Mouse (Mus musculus): ENCODE data around the gene Fam173a.
"Not testable (repeated sequence)": the region's sequence is repeated elsewhere in the genome, so short reads cannot be mapped to it uniquely, and the experiment has no call there.

Fam173a gene

DNA sequence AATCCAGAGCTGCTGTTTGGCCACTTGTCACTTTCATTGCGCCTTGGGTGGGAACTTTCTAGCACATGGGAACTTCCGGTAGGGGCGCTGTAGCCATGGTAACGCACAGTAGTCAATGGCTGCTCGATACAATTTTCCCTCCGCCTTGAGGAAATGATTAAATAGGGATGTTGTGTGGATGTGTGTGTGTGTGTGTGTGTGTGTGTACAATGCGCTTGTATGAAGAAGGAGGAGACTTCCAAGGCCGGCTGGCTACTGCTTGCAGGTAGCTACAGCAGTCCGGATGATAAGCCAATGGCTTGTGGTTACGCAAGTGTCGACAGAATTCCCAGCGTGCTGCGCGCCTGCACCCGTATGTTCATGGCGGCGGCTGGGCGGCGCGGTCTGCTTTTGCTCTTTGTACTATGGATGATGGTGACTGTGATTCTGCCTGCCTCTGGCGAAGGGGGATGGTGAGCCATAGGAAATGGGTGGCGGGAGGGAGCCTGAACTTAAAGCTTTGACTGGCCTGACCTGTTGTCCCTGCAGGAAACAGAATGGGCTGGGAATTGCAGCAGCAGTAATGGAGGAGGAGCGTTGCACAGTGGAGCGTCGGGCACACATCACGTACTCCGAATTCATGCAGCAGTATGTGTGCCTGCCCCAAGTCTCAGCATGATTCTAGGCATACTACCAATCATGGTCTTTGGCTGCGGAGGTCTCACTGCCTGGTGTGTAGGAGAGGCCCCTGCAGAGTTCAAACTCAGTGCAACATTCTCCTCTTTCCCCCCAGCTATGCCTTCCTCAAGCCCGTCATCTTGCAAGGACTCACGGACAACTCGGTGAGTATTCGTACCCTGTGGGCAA lies 36.2 kb upstream of the Fam173a start, which contains the start of gene Jmjd8:
Jmjd8 (plus strand) TSS at position 156 of the 846 bp plus-strand sequence.
- peak; percentile 52 to 69 for DNase-seq

DNA sequence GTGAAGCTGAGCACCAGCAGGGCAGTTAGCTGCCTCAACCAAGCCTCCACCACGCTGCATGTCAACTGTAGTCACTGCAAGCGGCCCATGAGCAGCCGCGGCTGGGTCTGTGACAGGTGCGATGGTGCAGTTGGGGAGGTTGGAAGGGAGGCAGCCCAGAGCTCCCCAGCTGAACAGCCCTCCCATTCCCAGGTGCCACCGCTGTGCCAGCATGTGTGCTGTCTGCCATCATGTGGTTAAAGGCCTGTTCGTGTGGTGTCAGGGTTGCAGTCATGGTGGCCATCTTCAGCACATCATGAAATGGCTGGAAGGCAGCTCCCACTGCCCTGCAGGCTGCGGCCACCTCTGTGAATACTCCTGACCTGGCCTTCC lies 35.5 kb upstream of the Fam173a start:
- no peak for DNase-seq

DNA sequence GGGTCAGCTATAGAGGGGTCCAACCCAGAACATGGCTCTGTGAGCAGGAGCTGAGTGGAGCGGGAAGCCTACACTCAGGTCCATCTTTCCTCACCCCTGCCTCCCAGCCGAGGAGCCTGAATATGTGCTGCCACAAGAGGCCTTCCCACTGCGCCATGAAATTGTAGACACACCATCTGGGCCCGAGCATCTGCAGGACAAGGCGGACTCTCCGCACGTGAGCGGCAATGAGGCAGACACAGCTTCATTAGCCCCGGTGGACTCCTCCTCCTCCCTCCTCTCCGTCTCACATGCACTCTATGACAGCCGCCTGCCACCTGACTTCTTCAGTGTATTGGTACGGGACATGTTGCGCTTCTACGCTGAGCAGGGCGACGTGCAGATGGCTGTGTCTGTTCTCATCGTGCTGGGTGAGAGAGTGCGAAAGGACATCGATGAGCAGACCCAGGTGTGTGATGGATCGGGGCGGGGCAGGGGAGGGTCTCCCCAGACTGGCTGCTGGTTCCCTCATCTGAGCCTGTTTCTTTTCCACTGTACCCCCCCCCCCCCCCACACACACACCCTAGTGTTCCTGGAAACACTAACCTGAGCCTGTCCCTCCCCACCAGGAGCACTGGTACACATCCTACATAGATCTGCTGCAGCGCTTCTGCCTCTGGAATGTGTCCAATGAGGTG lies 35.0 kb upstream of the Fam173a start:
- no peak for DNase-seq

DNA sequence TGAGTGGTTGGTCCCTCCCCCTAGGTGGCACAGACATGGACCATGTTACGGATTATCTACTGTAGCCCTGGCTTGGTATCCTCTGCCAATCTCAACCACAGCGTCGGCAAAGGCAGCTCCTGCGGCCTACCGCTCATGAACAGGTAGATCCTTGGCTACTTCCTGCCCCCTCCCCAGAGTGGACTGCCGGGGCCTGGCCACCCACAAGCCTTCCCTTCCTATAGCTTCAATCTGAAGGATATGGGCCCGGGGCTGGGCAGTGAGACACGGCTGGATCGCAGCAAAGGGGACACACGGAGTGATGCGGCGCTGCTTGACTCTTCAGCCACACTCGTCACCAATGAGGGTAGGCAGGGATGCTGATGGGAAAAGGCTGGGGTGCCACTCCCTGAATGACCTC lies 34.3 kb upstream of the Fam173a start:
- DNase-seq, result no peak

DNA sequence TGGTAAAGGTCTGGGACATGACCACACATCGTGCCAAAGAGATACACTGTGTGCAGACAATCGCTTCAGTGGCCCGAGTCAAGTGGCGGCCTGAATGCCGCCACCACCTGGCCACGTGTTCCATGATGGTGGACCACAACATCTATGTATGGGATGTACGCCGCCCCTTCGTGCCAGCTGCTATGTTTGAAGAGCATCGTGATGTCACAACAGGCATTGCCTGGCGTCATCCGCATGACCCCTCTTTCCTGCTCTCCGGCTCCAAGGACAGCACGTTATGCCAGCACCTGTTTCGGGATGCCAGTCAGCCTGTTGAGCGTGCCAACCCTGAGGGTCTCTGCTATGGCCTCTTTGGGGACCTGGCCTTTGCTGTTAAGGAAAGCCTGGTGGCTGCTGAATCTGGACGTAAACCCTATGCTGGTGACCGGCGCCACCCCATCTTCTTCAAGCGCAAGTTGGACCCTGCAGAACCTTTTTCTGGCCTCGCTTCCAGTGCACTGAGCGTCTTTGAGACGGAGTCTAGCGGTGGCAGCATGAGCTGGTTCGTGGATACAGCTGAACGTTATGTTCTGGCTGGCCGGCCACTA lies 33.4 kb upstream of the Fam173a start:
- DNase-seq, result no peak

DNA sequence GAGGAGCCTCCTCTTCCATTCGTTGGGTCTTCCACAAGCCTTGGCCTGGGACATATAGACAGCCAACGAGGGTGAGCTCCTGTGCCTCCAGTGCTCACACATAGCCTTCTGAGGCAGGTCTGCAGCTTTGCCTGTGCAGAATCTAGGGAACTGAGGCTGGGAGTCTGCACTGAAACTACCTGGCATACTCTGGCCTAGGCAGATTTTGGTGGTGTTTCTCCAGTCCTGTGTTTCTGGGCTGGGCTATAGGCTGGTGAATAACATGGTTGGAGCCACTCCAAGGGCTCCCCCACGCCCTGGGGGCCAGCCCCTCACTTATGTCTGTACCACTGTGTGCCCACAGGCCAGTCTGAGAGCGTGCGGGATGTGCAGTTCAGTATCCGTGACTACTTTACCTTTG lies 32.6 kb upstream of the Fam173a start:
- DNase-seq, result no peak

DNA sequence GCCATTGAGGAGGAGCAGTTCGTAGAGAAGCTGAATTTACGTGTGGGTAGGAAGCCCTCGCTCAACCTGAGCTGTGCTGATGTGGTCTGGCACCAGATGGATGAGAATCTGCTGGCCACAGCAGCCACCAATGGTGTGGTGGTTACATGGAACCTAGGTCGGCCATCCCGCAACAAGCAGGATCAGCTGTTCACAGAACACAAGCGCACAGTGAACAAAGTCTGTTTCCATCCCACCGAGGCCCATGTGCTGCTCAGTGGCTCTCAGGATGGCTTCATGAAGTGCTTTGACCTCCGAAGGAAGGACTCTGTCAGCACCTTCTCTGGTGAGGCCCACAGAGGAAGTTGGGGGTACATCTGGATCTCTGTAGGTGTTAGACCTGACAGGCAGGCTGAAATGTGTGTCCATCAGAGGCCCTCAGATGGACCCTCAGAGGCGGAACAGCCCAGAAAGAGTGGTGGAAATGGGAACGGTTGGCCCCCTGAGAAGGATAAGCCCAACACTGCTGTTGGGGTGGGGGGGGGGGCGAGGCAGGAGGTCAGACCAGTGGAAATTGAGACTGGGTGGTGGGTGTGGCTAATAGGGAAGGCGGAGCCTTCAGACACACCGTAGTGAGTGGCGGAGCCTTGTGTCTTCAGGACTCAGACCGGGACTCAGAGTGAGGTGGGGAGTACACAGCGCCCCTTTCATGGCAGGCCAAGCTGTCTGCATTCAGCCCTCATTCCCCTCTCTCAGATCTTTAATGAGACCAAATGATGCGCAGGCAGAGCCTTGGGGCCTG lies 31.9 kb upstream of the Fam173a start:
- DNase-seq, result no peak

DNA sequence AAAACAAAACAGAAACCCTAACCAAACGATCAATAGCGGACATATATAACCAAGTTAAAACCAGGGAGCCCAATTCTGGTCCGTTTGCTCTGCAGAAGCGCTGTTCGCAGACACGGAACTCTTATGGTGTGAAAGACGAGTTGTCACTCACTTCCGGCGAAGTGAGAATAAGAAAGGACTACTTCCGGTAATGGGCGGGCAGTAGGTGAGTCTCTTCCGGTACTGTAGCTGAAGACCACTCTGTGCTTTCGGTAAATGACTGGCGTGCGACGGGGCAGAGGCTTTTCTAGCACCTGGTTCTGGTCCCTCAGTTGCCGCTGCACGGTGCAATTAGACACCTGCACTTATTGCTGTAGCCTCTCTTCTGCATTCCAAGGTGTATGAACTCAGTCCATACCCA lies 30.8 kb upstream of the Fam173a start, which contains the start of gene Wdr24:
Wdr24 (plus strand) TSS at position 176 of the 400 bp plus-strand sequence.
- peak; percentile 46 to 71 for DNase-seq

DNA sequence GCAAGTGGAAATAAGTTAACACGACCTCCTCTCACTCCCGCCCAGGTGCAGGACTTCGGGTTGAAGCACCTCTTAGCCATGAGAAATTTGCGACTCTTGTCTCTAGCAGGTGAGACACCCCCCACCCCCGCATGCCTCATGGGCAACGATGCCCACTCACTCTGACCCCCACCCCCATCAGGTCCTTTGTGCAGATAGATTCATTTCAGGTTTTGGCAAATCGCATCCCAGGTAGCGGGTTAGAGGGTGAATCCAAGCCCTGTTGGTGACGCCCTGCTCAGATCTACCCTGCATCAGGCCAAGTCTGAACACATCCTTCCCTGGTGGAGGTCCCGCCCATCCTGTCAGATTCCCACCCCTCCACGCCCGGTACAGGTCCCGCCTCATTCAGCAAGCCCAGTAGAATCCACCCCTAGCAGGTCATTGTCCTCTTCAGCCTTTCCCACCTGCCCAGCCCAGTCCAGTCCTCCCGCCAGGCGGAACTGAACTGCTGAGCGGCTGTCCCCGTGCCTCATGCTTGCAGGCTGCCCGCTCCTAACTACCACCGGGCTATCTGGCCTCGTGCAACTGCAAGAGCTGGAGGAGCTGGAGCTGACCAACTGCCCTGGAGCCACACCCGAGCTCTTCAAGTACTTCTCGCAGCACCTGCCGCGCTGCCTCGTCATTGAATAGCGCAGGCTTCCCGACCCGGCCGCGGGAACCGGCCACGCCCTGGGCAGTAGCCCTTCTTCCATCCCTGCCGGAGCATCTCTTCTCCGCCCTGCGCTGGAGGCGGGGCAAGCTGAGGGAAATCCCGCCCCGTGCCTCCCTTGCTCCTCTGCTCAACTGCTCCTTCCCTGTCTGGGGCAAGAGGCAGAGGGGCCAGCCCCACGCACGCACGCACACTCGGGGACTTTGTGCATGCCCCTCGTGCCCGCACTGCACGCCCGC lies 26.4 kb upstream of the Fam173a start:
- DNase-seq, result no peak

DNA sequence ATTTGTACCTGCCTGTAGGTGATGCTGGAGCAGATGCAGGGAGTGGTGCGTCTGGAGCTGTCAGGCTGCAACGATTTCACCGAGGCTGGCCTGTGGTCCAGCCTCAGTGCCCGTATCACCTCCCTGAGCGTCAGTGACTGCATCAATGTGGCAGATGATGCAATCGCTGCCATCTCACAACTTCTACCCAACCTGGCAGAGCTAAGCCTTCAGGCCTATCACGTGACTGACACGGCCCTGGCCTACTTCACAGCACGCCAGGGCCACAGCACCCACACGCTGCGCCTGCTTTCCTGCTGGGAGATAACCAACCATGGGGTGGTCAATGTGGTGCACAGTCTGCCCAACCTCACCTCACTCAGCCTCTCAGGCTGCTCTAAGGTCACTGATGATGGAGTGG lies 25.0 kb upstream of the Fam173a start:
- no peak for DNase-seq

DNA sequence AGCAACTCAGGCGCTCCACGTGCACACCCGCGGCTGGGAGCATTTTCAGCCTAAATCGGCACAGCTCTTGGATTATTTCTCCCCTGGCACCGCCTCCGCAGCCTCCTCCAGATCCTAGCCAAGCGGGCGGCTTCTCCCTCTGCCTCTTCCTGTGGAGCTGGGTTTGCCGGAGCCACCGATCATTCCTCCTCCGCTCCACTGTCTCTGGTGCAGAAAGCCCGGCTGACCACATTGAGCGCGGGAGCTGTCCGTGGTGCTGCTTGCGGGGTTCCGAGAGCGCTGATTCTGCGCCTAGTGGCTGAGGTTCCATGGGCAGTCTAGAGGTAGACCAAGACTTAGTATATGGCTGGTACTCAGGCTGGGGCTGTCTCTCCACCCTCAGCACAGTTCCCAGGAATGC lies 20.8 kb upstream of the Fam173a start:
- DNase-seq, result peak in 1 of 2 experiments; percentile 75

DNA sequence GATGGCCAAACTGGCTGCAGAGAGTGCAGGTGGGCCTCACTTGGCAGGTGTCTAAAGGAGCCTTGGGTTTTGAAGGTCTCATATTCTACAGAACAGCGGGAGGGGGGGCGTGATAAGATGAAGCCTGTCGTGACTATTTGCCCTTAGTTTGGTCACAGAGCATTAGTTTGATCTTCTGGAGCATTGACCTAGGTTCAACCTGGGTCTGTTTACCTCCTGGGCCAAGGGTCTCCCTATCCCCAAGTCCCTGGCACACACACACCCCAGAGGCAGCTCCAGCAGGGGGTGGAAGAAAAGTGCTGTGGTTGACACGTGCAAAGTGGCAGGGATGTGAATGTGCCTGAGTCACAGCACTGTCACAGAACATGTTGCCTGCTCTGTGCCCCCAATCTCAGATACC lies 18.2 kb upstream of the Fam173a start:
- DNase-seq, result no peak

DNA sequence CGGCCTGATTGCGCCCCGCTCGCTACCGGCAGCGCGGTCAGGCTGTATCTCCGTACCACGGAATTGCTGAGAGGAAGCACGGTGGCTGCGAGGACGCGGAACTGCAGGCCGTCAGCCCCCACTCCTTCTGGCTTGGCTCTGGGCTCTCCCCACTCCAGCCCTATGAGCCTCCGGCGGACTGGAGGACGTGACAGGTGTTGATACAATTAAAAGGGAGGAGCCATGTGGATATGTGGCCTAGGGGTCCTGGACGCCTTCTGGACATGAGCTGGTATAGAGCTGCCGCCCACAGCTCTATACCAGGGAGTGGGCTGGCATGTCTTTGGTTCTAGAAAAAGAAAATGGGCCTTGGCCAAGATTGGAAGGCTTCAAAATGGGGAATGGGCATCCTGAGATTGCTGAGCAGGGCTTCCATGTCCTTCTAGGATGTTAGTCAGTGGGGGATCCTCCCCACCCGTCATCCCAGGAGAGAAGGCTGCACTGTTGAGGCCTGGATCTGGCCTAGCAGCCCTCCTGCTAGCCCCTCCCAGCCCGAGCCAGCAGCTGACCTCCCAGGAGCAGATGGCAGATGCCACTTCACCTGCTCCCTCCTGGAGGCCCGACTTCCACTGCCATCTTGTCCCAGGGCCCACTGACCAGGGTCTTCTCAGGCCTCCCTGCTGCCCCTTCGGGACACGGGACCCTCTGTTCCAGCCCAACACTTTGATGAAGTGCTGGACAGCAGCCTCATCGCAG lies 17.1 kb upstream of the Fam173a start:
- DNase-seq, result no peak

DNA sequence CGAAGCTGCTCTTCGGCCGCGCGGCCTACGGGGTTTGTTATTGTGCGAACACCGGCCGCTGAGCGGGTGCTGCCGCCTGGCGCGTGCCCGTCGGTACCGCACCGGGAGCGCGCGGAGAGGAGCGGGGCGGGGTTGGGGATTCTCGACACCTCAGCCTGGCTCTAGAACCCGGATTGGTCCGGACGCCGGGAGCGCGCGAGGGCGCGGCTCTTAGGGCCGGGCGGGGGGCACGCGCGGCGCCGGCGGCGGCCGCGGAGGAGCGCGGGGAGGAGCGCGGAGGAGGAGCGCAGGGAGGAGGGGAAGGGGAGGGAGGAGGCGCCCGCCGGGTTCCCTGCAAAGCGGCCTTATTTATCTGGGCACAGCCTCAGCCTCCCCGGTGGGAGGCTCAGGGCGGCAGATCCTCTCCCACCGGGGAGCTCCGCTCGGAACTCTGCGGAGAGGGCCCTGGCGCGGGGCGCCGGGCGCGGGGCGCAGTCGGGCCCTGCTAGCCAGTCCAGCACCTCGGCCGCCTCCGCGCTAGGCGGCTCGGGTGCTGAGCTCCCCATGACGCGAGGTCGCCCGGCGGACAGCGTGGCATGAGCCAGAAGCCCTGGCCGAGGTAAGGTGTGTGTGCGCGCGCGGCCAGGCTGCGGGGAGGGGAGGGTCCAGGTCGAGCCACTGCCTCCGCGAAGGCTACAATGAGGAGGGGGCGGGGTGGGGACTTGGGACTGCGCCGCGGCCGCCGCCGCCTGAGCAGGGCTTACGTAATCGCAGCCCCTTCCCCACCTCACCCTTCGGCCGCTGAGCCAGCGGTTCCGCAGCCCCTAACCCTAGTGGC lies 16.3 kb upstream of the Fam173a start, which contains the start of gene Fbxl16:
Fbxl16 (plus strand) TSS at position 297 of the 817 bp plus-strand sequence.
- no peak for DNase-seq

DNA sequence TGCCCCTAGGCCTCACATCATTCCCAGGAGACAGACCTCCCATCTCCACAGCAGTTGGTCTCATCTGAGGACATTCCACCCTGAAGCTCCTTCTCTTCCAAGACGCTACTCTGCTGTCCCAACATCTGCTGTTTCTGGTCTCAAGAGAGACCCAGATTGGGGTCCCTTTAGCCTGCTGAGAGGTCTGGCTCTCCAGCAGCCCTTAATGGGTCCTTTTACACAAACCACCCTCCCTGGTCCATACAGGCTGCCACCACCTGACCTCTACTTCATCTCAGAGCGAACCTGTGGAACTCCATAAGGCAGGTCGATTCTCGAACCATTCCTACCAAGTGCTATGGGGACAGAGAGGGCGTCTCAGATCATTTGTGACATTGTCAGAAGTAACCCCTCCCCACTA lies 15.3 kb upstream of the Fam173a start:
- no peak for DNase-seq

DNA sequence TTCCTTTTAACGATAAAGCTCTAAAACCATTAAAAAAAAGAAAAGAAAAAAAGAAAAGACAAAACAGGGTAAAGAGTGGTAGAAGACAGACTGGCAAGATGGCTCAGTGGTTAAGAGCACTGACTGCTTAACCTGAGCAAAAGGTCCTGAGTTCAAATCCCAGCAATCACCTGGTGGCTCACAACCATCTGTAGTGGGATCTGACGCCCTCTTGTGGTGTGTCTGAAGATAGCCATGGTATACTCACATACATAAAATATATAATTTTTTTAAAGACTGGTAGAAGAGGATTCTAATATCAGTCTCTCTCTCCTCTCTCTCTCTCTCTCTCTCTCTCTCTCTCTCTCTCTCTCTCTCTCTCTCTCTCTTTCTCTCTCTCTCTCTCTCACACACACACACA lies 14.8 kb upstream of the Fam173a start:
- not testable (repeated sequence) for DNase-seq

DNA sequence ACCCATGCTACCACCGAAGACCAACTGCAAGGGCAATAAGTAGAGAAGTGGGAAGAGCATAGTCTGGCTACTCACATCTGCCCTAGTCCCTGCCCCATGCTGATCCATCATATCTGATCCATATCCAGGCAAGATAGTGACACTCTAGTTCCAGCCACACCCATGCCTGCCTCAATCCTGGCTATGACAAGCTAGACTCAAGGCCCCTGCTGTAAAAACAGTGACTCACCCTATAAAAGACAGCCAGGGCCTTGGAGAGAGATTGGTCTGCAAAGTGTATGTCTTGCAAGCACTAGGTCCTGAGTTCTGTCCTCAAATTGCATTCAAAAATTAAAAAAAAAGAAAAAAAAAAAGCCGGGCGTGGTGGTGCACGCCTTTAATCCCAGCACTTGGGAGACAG lies 13.8 kb upstream of the Fam173a start:
- DNase-seq, result no peak

DNA sequence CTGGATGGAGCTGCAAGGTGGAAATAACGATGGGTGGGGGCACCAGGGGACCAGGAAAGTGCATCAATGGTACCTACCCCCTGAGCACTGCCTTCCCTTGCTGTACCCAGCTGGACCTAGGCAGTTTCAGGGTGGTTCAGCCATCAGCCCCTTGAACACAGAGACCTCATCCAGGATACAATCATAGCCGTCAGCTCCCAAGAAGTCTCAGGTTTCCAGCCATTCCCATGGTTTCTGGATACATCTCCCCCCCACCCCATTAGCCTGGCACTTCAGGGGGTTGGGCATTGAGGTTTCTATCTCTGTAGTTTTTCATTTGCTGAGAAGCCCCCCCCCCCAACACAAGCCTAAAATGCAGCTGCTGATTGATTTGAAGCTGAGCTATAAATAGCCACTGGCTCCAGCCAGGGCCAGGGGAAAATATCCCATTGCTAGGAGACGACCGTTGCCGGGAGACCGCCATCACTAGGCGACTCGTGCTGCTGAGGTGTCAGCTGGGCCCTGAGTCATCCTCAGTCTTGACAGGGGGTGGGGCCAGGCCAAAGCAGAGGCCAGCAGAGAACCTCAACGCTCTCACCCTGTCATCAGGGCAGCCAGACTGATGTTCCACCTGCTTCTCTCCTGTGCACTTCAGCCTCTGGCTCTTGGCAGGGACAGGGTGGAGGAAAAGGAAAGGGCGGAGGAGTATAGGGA lies 10.3 kb upstream of the Fam173a start:
- no peak for DNase-seq

DNA sequence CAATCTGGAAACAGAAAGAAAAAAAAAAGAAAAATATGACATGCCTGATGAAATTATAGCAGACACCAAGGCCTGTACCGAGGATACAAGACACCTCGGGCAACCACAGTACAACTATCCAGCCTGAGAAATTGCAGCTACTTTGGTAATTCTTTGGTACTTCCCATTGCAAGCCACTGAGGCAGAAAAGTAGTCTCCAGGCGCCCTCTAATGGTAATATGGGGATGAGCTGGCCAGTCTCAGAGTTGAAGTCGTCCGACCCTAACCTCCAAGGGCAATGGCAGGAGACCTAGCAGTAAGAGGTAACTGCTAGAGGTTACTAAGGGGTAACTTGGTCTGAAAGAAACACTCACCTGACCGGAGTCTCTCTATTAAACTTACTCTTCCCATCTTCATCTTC lies 8.3 kb upstream of the Fam173a start:
- peak; percentile 49 to 57 for DNase-seq

Data from spleen, adult 18-20 months (tissue).